Mouse (Mus musculus) hindbrain, embryonic 11.5 days (tissue): Measurements from ENCODE around the gene Cfap52. TPM values are rescaled to one million over a fixed set of nuclear protein-coding genes. Genes with fewer than 3 reads are reported as not detected.

ENCODE experiments used
- ATAC-seq: fragments of 200-750 bp; cut with Nextera tagmentation; 2 replicates; pipeline ENCODE4 v1.8.0; 2017; ENCODE audit warnings: mild to moderate bottlenecking, moderate TSS enrichment, moderate library complexity; ENCODE audit not compliant: low FRiP score
- DNase-seq: peaks from one replicate; pipeline ENCODE4 v3.0.0-alpha.2; 2015; ENCODE audit warnings: low spot score
- H3K27ac ChIP-seq: fragments of 300-500 bp; sonication (generic); 2 replicates; pipeline ENCODE4 v1.5.1; 2014; ENCODE audit warnings: mild to moderate bottlenecking, low read depth, low read length
- H3K27me3 ChIP-seq: fragments of 300-500 bp; sonication (generic); 2 replicates; pipeline ENCODE4 v1.6.1; 2014; ENCODE audit warnings: mild to moderate bottlenecking, low read length, moderate library complexity, mixed read lengths; ENCODE audit not compliant: control insufficient read depth, insufficient read depth
- H3K36me3 ChIP-seq: fragments of 300-500 bp; sonication (generic); 2 replicates; pipeline ENCODE4 v1.6.1; 2014; ENCODE audit warnings: mild to moderate bottlenecking, low read length, moderate library complexity, mixed read lengths; ENCODE audit not compliant: control insufficient read depth, insufficient read depth
- H3K4me1 ChIP-seq: fragments of 300-500 bp; sonication (generic); replicated peaks from 2 replicates; pipeline ENCODE4 v1.6.1; 2014; ENCODE audit warnings: low read length, mixed read lengths; ENCODE audit not compliant: control insufficient read depth, insufficient read depth
- H3K4me2 ChIP-seq: fragments of 300-500 bp; sonication (generic); replicated peaks from 2 replicates; pipeline ENCODE4 v1.6.1; 2014; ENCODE audit warnings: mild to moderate bottlenecking, low read depth, low read length
- H3K4me3 ChIP-seq: fragments of 300-500 bp; sonication (generic); 2 replicates; pipeline ENCODE4 v1.5.1; 2014; ENCODE audit warnings: low read depth, low read length
- H3K9ac ChIP-seq: fragments of 300-500 bp; sonication (generic); 2 replicates; pipeline ENCODE4 v1.6.1; 2014; ENCODE audit warnings: low read depth, low read length
- H3K9me3 ChIP-seq: fragments of 300-500 bp; sonication (generic); 2 replicates; pipeline ENCODE4 v1.6.1; 2016; ENCODE audit warnings: low read length; ENCODE audit not compliant: control insufficient read depth
- WGBS: fragments of 180-500 bp; shearing (Covaris S2); extraction: QIAGEN DNeasy Blood & Tissue Kit; methylation state at CpG from one replicate; pipeline ENCODE4 v1.1.7; 2014; 5-methylcytosine and 5-hydroxymethylcytosine counted together
- polyA plus RNA-seq: library from polyadenylated mRNA; unstranded; fragments of >200 nt; fragmentation: Nextera tagmentation; extraction: Ambion mirVana; gene quantifications from 2 replicates; pipeline ENCODE4 v1.2.1, GENCODE M21; 2014

Cfap52 gene
- polyA plus RNA-seq, 1 experiment from 2014 or later = 5.1 TPM

- ATAC-seq (no peak), DNase-seq (no peak)
- 85% methylated on average over 5 of the region's 5 CpGs for WGBS
- Histone ChIP-seq H3K4me1 (no peaks in the 10 kb centered on the region), H3K36me3 (no peaks in the 10 kb centered on the region), H3K9ac (no peak overlapping the region), H3K27me3 (no peaks in the 10 kb centered on the region), H3K4me2 (no peak overlapping the region), H3K27ac (no peak overlapping the region), H3K4me3 (no peak overlapping the region), H3K9me3 (no peaks in the 10 kb centered on the region)
These were observed 11.8 kb downstream of the Cfap52 start for GRCm38 (mm10) chr11:67953604-67954003.

GRCm38 (mm10) chr11:67949475-67949874 is 16.0 kb downstream of the Cfap52 start:
- ATAC-seq (no peak), DNase-seq (no peak)
- Histone ChIP-seq H3K4me2 (no peak overlapping the region), H3K4me3 (no peak overlapping the region), H3K27me3 (no peaks in the 10 kb centered on the region), H3K9me3 (no peaks in the 10 kb centered on the region), H3K36me3 (no peaks in the 10 kb centered on the region), H3K27ac (no peak overlapping the region), H3K4me1 (no peaks in the 10 kb centered on the region), H3K9ac (no peak overlapping the region)
- 91% methylated on average over 9 of the region's 9 CpGs for WGBS

GRCm38 (mm10) chr11:67948229-67948628 is 17.2 kb downstream of the Cfap52 start:
- Histone ChIP-seq H3K27ac (no peak overlapping the region), H3K9ac (no peak overlapping the region), H3K4me2 (no peak overlapping the region), H3K4me3 (no peak overlapping the region), H3K36me3 (no peaks in the 10 kb centered on the region), H3K27me3 (no peaks in the 10 kb centered on the region), H3K4me1 (no peaks in the 10 kb centered on the region), H3K9me3 (no peaks in the 10 kb centered on the region)
- 69% methylated on average over 3 of the region's 3 CpGs for WGBS
- ATAC-seq = no peak
- DNase-seq = no peak

- Histone ChIP-seq H3K4me2 (no peak overlapping the region), H3K27me3 (no peaks in the 10 kb centered on the region), H3K9ac (no peak overlapping the region), H3K27ac (no peak overlapping the region), H3K4me3 (no peak overlapping the region), H3K4me1 (no peaks in the 10 kb centered on the region), H3K9me3 (no peaks in the 10 kb centered on the region), H3K36me3 (no peaks in the 10 kb centered on the region)
- 92% methylated on average over 3 of the region's 3 CpGs for WGBS
- DNase-seq (no peak), ATAC-seq (no peak)
These were observed 33.3 kb downstream of the Cfap52 start for GRCm38 (mm10) chr11:67932156-67932555.

GRCm38 (mm10) chr11:67926348-67927055 is 38.9 kb downstream of the Cfap52 start:
- Histone ChIP-seq H3K9me3 (no peaks in the 10 kb centered on the region), H3K36me3 (no peaks in the 10 kb centered on the region), H3K4me3 (no peak overlapping the region), H3K27me3 (peaks cover 6% of the 10 kb centered on the region), H3K9ac (no peak overlapping the region), H3K4me1 (no peaks in the 10 kb centered on the region), H3K27ac (no peak overlapping the region), H3K4me2 (no peak overlapping the region)
- DNase-seq = no peak
- 16% methylated on average over 12 of the region's 15 CpGs for WGBS
- ATAC-seq = no peak

GRCm38 (mm10) chr11:67925000-67925399 is 40.5 kb downstream of the Cfap52 start:
- DNase-seq = no peak
- H3K27ac ChIP-seq = no peak overlapping the region
- no peaks in the 10 kb centered on the region for H3K4me1 ChIP-seq
- no peak overlapping the region for H3K4me3 ChIP-seq
- H3K36me3 ChIP-seq = no peaks in the 10 kb centered on the region
- ATAC-seq = no peak
- H3K9me3 ChIP-seq = no peaks in the 10 kb centered on the region
- H3K27me3 ChIP-seq = peaks cover 19% of the 10 kb centered on the region
- no peak overlapping the region for H3K4me2 ChIP-seq
- no peak overlapping the region for H3K9ac ChIP-seq
- 89% methylated on average over 13 of the region's 13 CpGs for WGBS

GRCm38 (mm10) chr11:67923720-67924119 is 41.7 kb downstream of the Cfap52 start:
- no peak for DNase-seq
- H3K27ac ChIP-seq = no peak overlapping the region
- 92% methylated on average over 5 of the region's 5 CpGs for WGBS
- ATAC-seq = no peak
- no peak overlapping the region for H3K4me2 ChIP-seq
- no peak overlapping the region for H3K4me3 ChIP-seq
- peaks cover 19% of the 10 kb centered on the region for H3K27me3 ChIP-seq
- H3K9ac ChIP-seq = no peak overlapping the region
- no peaks in the 10 kb centered on the region for H3K9me3 ChIP-seq
- H3K4me1 ChIP-seq = no peaks in the 10 kb centered on the region
- no peaks in the 10 kb centered on the region for H3K36me3 ChIP-seq

- H3K27ac ChIP-seq = no peak overlapping the region
- peak overlapping the region; percentile 78 for H3K4me3 ChIP-seq
- no peaks in the 10 kb centered on the region for H3K9me3 ChIP-seq
- no peak overlapping the region for H3K9ac ChIP-seq
- 0% methylated on average over 12 of the region's 12 CpGs for WGBS
- no peaks in the 10 kb centered on the region for H3K4me1 ChIP-seq
- H3K4me2 ChIP-seq = peak overlapping the region; percentile 100
- H3K27me3 ChIP-seq = peaks cover 19% of the 10 kb centered on the region
- no peaks in the 10 kb centered on the region for H3K36me3 ChIP-seq
- ATAC-seq (peak; percentile 79), DNase-seq (peak; percentile 79)
These were observed 42.7 kb downstream of the Cfap52 start for GRCm38 (mm10) chr11:67922755-67923125.
